Mouse (Mus musculus) cerebellum, adult 9-11 months (tissue): ENCODE measurements at regions not wholly inside any gene's neighbourhood (a gene's known extent, or its start where the extent isn't known, plus 50 kb on each side); places are given as distances from the start of the nearest gene placed in this dataset.
A peak's percentile ranks its signal among the peaks of the same experiment; 100 is the strongest.

Source experiments
- DNase-seq: peaks from one replicate; pipeline ENCODE4 v3.0.0; 2022

DNA sequence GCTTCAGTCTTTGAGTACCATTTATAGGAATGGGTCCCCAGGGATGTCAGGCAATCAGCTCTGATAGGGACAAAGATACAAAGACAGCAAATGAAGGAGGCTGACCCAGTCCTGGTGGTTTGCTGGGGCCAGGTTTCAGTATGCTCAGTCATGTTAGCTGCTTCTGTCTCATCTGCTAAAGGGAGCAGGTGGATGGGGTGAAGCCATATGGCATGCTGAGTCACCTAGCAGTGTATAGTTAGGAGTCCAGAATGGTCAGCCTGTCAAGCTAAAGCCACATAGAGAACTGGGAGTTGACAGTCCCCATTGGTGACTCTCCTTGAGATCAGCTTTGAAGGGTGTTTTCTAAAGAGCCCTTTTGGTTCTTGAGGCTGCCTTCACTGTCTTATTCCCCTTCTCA is 139.4 kb downstream of the Gm15262 start:
- DNase-seq: peak; percentile 29

DNA sequence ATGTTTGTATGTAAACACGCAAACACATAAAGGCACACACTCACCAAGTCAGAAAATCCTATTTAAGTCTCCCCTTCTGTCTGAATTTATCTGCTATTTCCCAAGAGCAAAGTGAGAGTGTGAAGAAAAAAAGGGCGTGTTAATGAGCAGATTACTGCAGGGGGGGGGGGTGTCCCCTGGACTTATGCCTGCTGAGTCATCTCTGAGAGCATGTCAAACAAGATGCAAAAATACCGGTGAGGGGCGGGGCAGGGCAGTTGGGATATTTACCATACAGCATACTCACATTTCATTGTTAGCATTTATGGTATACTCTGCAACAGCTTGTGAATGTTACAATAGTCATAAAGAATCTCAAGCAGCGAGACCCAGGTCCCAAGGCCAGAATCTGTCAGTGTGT is 140.8 kb downstream of the Gm15262 start:
- no peak for DNase-seq

- DNase-seq: no peak
Measured at GRCm38 (mm10) chrX:161435348-161435747, 148.1 kb downstream of the Gm15262 start.
